Mouse (Mus musculus) effector memory CD4-positive, alpha-beta T cell, adult 5 months (primary cell): ENCODE results near the gene Atp2c1. TPM values are rescaled to one million over a fixed set of nuclear protein-coding genes. Genes with fewer than 3 reads are reported as not detected.

Experiments
- polyA plus RNA-seq: library from polyadenylated mRNA; unstranded; fragments of 100-300 nt; shearing (Covaris generic); gene quantifications from one replicate; pipeline ENCODE4 v1.2.1, GENCODE M21; 2017

The Atp2c1 gene
- polyA plus RNA-seq, result 78.5 TPM

DNA sequence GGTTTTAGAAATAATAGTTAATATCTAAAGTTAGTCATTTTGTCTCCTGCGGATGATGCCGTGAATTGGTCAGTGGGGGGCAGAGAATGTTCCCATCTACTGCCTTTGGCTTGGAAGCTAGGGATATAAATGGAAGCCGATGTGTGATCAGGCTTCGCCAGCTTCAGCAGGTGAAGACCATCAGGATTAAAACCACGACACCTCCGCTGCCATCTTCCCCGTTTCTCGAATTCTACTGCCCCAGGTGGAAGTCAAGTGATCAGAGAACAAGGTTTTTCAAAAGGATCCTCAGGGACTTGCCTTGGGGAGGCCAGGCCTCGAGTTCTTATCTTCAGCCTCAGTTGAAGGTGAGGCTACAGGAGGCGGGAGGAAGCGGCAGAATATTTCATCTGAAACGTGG lies at the start of gene Atp2c1:
Gene Atp2c1, minus strand, starts transcription at position 101 of the 400 bp plus-strand sequence.

DNA sequence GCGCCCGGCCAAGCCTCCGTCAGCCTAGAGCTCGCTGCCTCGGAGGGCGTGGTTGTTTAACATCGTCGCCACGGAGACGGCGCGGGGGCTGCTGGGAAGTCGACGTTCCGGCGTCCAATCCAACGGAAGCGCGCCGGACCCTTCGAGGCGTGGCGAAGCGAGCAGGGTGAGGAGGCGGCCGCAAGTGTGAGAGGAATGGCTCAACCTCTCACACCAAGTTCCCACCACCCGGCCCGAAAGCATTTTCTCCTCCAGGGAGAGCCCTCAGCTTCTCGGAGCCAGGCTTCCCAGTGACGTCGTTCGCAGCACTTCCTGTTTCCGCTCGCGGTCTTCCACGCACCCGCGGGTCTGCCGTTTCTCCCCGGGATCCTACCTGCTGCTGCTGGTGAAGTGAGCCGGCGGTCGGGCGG lies 131.9 kb downstream of the Atp2c1 start, which contains the start of the genes Aste1 and Nek11:
Gene Aste1, plus strand, starts transcription at position 175 of the 410 bp plus-strand sequence.
Gene Nek11, minus strand, starts transcription at position 307 of the 410 bp plus-strand sequence.

Other genes starting within 250 kb of the Atp2c1 start
- 25.8 TPM for gene Aste1, start 131.9 kb downstream of the Atp2c1 start, polyA plus RNA-seq
- not detected for gene Nek11, start 131.8 kb downstream of the Atp2c1 start, polyA plus RNA-seq
- gene Pik3r4, start 115.7 kb upstream of the Atp2c1 start, polyA plus RNA-seq, result 27.4 TPM